Mouse (Mus musculus) thymus, adult 2 months (tissue): Measurements from ENCODE around the gene Abcc9.

ENCODE experiments used
- CTCF ChIP-seq: fragments of 200-500 bp; IDR thresholded peaks from 2 replicates; pipeline ENCODE4 v1.5.1; 2012; ENCODE audit warnings: mild to moderate bottlenecking, control low read depth, low read length, moderate library complexity, borderline replicate concordance; ENCODE audit not compliant: control insufficient read depth, poor library complexity, insufficient read depth; ENCODE audit errors: extremely low read depth
- POLR2A ChIP-seq: fragments of 200-500 bp; IDR thresholded peaks from 2 replicates; pipeline ENCODE4 v1.6.1; 2012; ENCODE audit warnings: mild to moderate bottlenecking, low read length, control low read depth, moderate library complexity; ENCODE audit not compliant: control insufficient read depth, poor library complexity, insufficient read depth; ENCODE audit errors: extremely low read depth

GRCm38 (mm10) chr6:142710690-142711089 lies 8.6 kb upstream of the Abcc9 start:
- TF ChIP-seq POLR2A (no peak), CTCF (no peak)
